Mouse (Mus musculus): ENCODE results near the gene Itsn1. TPM values are rescaled to one million over a fixed set of nuclear protein-coding genes. Genes with fewer than 3 reads are reported as not detected.

Gene Itsn1
- polyA plus RNA-seq, 1 experiment: 30.5 TPM

DNA sequence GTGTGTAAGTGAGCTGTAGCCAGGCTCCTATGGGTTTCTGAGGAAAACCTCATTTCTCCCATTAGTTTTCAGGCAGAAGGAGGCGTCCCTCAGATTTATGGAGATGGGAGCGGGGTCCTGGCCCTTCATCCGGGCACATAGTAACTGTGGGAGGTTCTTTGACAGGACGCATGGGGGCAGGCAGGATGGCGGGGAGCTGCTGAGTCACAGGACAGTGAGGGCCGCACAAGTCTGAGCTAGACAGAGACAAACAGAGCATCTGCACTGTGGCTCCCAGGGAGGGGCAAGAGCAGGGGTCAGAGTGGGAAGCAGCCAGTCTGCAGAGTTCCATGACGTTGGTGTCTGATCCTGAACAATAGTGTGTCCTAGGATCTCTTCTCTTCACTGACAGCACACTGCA, 133.8 kb downstream of the Itsn1 start:
- TF ChIP-seq CTCF (IDR thresholded peaks at IDR 0.05; ENCODE audit: control insufficient read depth, insufficient read depth, insufficient replicate concordance, low read depth, low read length): no peak
- TF ChIP-seq POLR2A (IDR thresholded peaks at IDR 0.05; ENCODE audit: control insufficient read depth, low read depth, low read length): no peak
- Histone ChIP-seq H3K4me3 (ENCODE audit: control insufficient read depth, low read depth, low read length) (no peak overlapping the region), H3K27ac (ENCODE audit: control insufficient read depth, insufficient read depth, low read depth, low read length) (no peak overlapping the region), H3K36me3 (ENCODE audit: control insufficient read depth, insufficient read depth, low read length) (no peaks in the 10 kb centered on the region), H3K27me3 (ENCODE audit: control insufficient read depth, insufficient read depth, low read length) (no peaks in the 10 kb centered on the region), H3K4me1 (ENCODE audit: control insufficient read depth, insufficient read depth, low read length) (peaks cover 2% of the 10 kb centered on the region; the same call in 1 of the 2 replicates)

DNA sequence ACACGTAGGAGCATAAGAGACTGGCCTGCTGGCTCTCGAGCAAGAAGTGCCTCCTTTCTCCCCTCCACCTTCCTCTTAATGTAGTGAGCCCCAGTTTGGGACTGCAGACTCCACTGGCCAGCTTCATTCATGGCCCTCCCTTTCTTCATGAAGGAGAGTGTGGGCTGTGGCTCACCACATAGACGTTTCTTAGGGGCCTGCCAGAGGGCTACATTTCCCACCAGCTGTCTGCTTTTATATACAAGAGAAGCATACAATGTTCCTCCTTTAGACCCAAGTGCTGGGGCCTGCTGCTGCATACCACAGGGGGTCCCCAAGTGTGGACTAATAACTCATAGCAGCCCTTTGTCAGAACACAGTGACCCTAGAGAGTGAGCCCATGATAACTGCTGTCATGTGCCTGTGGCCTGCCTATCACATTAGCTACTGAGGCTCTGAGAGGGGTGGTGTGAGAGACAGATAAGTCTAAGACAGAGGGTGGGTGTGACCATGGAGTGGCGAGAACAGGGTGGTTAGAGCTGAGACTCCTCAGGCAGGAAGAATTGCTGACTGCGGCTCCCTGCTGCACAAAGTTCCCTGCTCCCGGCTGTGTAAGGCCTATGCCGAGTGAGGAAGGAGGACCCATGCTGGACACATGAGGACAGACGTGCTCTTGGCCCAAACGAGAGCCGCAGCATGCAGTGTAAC, 135.7 kb downstream of the Itsn1 start:
- no peaks in the 10 kb centered on the region for H3K27me3 ChIP-seq (ENCODE audit: control insufficient read depth, insufficient read depth, low read length)
- no peak overlapping the region for H3K4me3 ChIP-seq (ENCODE audit: control insufficient read depth, low read depth, low read length)
- H3K36me3 ChIP-seq (ENCODE audit: control insufficient read depth, insufficient read depth, low read length): no peaks in the 10 kb centered on the region; the same call in none of the 2 replicates
- peaks cover 2% of the 10 kb centered on the region; the same call in 1 of the 2 replicates for H3K4me1 ChIP-seq (ENCODE audit: control insufficient read depth, insufficient read depth, low read length)
- TF ChIP-seq POLR2A (IDR thresholded peaks at IDR 0.05; ENCODE audit: control insufficient read depth, low read depth, low read length) (no peak), CTCF (IDR thresholded peaks at IDR 0.05; ENCODE audit: control insufficient read depth, insufficient read depth, insufficient replicate concordance, low read depth, low read length) (no peak)
- no peak overlapping the region for H3K27ac ChIP-seq (ENCODE audit: control insufficient read depth, insufficient read depth, low read depth, low read length)

DNA sequence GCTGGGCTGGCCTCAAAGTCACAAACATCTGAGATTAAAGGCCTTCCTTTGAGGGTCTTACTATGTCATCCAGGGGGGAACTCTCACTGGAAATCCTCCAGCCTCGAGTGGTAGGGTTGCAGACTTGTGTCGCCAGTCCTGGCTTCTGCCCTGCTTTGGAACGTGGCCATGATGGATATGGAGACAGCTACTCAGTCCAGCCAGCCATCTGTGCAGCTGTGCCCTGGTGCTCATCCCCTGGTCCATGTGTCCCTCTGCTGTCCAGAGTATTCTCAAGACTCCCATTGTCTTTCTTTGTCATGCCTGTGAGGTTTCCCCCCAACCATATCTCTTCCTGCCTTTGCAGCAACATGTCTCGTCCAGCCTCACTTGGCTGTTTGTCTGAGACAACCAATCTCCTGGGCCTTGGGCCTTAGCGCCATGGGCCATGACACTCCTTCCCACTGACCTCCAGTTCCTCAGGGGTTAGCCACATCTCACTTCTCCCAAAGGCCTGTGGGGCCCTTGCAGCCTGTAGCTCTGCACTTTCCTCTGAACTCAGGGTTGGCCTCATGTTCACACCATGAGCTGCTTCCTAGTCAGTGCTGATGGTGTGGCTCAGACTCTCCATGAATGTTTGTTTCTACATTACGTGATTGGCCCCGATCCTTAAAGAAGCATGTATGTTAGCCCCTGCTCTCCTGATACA, 136.6 kb downstream of the Itsn1 start:
- no peak for TF ChIP-seq CTCF (IDR thresholded peaks at IDR 0.05; ENCODE audit: control insufficient read depth, insufficient read depth, insufficient replicate concordance, low read depth, low read length)
- no peak for TF ChIP-seq POLR2A (IDR thresholded peaks at IDR 0.05; ENCODE audit: control insufficient read depth, low read depth, low read length)
- H3K4me3 ChIP-seq (ENCODE audit: control insufficient read depth, low read depth, low read length): no peak overlapping the region
- H3K27me3 ChIP-seq (ENCODE audit: control insufficient read depth, insufficient read depth, low read length): no peaks in the 10 kb centered on the region
- no peak overlapping the region for H3K27ac ChIP-seq (ENCODE audit: control insufficient read depth, insufficient read depth, low read depth, low read length)
- H3K4me1 ChIP-seq (ENCODE audit: control insufficient read depth, insufficient read depth, low read length): peaks cover 2% of the 10 kb centered on the region; the same call in 1 of the 2 replicates
- H3K36me3 ChIP-seq (ENCODE audit: control insufficient read depth, insufficient read depth, low read length): no peaks in the 10 kb centered on the region; the same call in none of the 2 replicates

DNA sequence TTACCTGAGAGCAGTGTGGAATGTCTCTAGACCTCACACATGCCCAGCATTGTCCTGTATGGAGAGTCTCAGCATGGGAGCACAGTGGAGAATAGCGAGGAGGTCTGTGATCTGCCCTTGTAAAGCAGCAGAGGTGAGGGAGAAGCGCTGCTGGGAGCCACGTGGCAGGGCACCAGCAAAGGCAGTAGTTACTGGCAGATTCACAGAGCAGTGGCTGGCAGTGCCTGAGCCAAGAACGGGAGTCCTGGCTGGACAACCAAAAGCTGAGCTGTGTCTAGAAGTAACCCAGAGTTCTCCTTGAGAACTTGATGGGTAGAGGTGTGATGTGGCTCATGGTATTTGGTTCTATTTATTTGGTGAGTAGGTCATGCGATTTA, 137.2 kb downstream of the Itsn1 start:
- Histone ChIP-seq H3K4me1 (ENCODE audit: control insufficient read depth, insufficient read depth, low read length) (peaks cover 2% of the 10 kb centered on the region; the same call in 1 of the 2 replicates), H3K27ac (ENCODE audit: control insufficient read depth, insufficient read depth, low read depth, low read length) (no peak overlapping the region), H3K36me3 (ENCODE audit: control insufficient read depth, insufficient read depth, low read length) (no peaks in the 10 kb centered on the region; the same call in none of the 2 replicates), H3K4me3 (ENCODE audit: control insufficient read depth, low read depth, low read length) (no peak overlapping the region), H3K27me3 (ENCODE audit: control insufficient read depth, insufficient read depth, low read length) (no peaks in the 10 kb centered on the region)
- TF ChIP-seq POLR2A (IDR thresholded peaks at IDR 0.05; ENCODE audit: control insufficient read depth, low read depth, low read length) (no peak), CTCF (IDR thresholded peaks at IDR 0.05; ENCODE audit: control insufficient read depth, insufficient read depth, insufficient replicate concordance, low read depth, low read length) (no peak)

DNA sequence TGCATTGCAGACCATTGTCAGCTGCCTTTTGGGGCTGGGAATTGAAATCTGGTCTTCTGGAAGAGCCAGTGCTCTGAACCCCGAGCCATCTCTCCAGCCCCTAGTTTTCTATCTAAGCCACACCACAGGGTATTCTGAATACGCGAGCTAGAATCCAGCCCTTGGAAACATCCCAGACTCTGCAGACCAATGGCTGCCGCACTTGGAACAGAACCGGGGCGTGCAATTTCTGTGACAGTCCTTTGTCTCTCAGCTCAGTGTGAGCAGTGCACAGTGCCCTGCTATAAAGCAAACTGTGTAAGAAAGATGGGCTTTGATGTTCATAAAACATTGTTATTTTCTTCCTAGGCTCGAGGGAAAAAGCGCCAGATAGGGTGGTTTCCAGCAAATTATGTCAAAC, 138.6 kb downstream of the Itsn1 start:
- H3K4me3 ChIP-seq (ENCODE audit: control insufficient read depth, low read depth, low read length): no peak overlapping the region
- TF ChIP-seq POLR2A (IDR thresholded peaks at IDR 0.05; ENCODE audit: control insufficient read depth, low read depth, low read length) (no peak), CTCF (IDR thresholded peaks at IDR 0.05; ENCODE audit: control insufficient read depth, insufficient read depth, insufficient replicate concordance, low read depth, low read length) (no peak)
- peaks cover 2% of the 10 kb centered on the region; the same call in 1 of the 2 replicates for H3K4me1 ChIP-seq (ENCODE audit: control insufficient read depth, insufficient read depth, low read length)
- no peaks in the 10 kb centered on the region; the same call in none of the 2 replicates for H3K36me3 ChIP-seq (ENCODE audit: control insufficient read depth, insufficient read depth, low read length)
- H3K27me3 ChIP-seq (ENCODE audit: control insufficient read depth, insufficient read depth, low read length): no peaks in the 10 kb centered on the region
- no peak overlapping the region for H3K27ac ChIP-seq (ENCODE audit: control insufficient read depth, insufficient read depth, low read depth, low read length)

DNA sequence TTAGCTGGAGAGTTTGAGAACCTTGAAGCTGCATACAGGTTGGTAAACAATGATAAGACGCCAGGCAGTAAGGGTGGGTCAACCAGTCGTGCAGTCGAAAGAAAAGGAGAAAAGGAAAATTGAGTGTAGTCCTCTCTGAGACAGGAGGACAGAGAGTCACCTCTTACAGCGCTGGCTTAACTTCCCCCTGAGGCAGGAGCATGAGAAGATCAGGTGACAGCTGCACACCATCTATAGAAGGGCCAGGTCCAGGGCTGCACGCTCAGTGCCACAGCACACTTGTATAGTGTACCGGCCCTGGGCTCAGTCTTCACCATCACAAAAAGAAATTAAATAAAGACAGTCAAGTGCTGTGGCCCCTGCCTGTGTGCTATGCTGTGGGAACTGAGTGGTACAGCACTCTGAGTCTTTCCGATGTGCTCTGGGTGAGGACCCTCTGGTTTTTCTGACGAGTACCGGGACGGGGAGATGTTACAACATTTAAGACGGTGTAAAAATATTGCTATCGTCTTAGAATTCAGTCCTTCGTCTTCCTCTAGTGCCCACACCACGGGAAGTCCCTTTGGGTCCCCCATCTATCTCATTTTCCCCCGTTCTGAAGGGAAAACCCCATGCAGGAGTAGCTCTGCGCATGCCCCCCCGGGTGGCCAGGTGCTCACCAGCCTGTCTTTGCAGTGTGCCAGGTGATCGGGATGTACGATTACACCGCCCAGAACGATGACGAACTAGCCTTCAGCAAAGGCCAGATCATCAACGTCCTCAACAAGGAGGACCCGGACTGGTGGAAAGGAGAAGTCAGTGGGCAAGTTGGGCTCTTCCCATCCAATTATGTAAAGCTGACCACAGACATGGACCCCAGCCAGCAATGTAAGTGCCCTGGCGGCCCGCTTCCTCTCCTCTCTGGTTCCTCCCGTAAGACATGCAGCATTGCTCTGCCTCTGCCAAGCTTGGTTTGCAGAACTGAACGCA, 140.1 kb downstream of the Itsn1 start:
- TF ChIP-seq CTCF (IDR thresholded peaks at IDR 0.05; ENCODE audit: control insufficient read depth, insufficient read depth, insufficient replicate concordance, low read depth, low read length) (no peak), POLR2A (IDR thresholded peaks at IDR 0.05; ENCODE audit: control insufficient read depth, low read depth, low read length) (no peak)
- no peak overlapping the region for H3K27ac ChIP-seq (ENCODE audit: control insufficient read depth, insufficient read depth, low read depth, low read length)

More for the DNA sequence above, 140.1 kb downstream of the Itsn1 start:
- H3K27me3 ChIP-seq (ENCODE audit: control insufficient read depth, insufficient read depth, low read length): no peaks in the 10 kb centered on the region
- H3K4me1 ChIP-seq (ENCODE audit: control insufficient read depth, insufficient read depth, low read length): no peaks in the 10 kb centered on the region
- H3K4me3 ChIP-seq (ENCODE audit: control insufficient read depth, low read depth, low read length): no peak overlapping the region
- H3K36me3 ChIP-seq (ENCODE audit: control insufficient read depth, insufficient read depth, low read length): no peaks in the 10 kb centered on the region; the same call in none of the 2 replicates
